Mouse (Mus musculus) thymus, adult 2 months (tissue): ENCODE measurements around the gene Sec61a2.

ENCODE experiments used
- CTCF ChIP-seq: fragments of 200-500 bp; IDR thresholded peaks from 2 replicates; pipeline ENCODE4 v1.5.1; 2012; ENCODE audit warnings: mild to moderate bottlenecking, control low read depth, low read length, moderate library complexity, borderline replicate concordance; ENCODE audit not compliant: control insufficient read depth, poor library complexity, insufficient read depth; ENCODE audit errors: extremely low read depth
- POLR2A ChIP-seq: fragments of 200-500 bp; IDR thresholded peaks from 2 replicates; pipeline ENCODE4 v1.6.1; 2012; ENCODE audit warnings: mild to moderate bottlenecking, low read length, control low read depth, moderate library complexity; ENCODE audit not compliant: control insufficient read depth, poor library complexity, insufficient read depth; ENCODE audit errors: extremely low read depth

GRCm38 (mm10) chr2:5824213-5824612 is 71.0 kb downstream of the Sec61a2 start:
- TF ChIP-seq POLR2A (no peak), CTCF (no peak)
